Mouse (Mus musculus) layer of hippocampus, adult 9-11 months (tissue): ENCODE measurements around the gene Slc6a6.

Source experiments
- DNase-seq: peaks from one replicate; pipeline ENCODE4 v3.0.0; 2022

The Slc6a6 gene

DNA sequence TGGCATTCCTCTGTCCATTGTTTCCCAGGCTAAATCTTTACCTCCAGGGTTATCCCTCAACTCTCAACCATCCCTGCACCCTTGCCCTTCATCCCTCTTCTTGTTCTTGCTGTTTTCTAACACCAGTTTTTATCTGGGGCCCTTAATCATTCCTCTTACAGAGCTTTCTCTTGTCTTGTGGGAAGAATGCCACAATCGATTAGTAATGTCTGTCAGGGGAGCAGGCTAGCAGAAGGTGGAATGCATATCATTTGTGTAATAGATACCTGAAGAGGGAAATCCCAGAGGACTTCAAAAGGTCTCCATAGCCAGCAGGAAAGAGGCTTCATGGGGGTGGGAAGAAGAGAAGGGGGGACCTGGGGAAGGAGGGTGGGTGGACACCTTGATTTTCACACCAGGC is 20.6 kb downstream of the Slc6a6 start:
- no peak for DNase-seq

DNA sequence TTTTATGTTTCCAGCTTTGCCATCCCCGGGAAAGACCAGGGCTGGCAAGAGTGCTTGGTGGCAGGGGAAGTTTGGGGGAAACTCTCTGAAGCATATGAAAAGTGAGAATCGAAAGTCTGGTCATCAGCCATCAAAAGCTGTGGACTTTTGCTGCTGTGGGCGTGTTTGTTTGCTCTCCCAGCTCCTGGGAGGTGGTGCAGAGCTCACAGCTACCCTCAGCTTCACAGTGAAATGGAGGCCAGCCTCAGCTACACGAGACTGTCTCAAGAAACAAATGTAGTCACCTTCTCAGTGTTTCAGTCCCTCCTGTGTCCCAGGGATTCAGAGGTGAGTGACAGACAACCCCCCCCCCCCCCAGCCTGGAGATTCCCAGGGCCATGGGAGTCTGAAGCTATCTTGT is 21.8 kb downstream of the Slc6a6 start:
- no peak for DNase-seq

DNA sequence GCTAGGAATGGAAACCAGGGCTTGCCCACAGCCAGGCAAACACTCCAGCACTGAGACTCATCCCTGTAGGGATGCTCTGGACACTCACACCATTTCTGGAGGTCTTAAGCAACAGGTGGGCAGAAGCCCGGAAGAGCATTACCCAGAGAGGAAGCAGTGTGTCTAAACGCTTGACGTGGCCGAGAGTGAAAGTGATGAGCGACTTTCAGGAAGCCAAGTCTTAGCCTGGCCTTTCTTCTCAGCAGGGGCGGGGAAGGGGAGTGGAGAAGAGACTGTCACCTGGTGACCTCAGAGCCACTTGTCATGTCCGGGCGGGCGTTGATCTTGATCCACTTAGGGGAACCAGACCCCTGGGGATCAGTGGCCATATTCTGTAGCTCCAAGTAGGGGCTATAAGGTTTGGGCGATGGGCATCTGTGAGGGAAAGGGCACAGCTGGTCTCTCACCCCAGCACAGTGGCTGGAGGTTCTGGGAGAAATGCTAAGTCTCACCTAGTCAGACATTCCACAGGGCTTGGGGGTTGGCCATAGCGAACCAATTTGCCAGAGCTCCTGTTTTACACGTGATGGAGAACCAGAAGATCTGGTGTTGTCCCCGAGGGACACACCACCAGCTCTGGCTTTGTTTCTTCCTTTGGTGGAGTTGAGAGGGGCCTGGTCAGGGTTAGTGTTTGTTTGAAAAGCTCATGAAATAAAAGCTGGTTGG is 22.4 kb downstream of the Slc6a6 start:
- DNase-seq = no peak

DNA sequence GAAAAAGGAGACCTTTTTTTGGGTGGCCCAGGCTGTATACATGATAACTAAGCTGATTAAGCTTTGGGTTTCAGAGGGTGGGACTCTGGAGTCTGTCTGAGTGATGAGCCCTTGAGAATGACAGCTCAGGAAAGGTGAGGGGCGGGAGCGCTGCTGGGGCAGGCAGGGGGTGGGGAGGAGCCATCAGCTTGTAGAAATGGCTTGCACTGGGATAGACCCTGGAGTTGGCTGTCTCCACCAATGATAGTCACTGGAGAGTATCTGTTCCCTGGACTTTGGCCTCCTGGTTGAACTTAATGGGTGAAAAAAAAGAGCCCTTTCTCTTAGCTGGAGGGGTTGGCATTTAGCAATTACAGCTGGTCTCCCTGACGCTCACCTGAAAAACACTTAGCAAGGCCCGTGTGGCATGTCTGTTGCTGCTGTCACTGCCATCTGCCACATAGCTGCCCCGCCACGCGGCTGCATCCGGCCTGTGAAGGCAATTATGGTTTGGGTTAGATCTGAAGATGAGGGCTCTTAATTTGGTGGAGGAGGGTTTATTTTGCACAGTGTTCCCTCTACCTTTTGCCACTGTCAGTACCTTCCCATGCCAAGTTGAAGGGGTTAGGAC is 23.5 kb downstream of the Slc6a6 start:
- DNase-seq = no peak

DNA sequence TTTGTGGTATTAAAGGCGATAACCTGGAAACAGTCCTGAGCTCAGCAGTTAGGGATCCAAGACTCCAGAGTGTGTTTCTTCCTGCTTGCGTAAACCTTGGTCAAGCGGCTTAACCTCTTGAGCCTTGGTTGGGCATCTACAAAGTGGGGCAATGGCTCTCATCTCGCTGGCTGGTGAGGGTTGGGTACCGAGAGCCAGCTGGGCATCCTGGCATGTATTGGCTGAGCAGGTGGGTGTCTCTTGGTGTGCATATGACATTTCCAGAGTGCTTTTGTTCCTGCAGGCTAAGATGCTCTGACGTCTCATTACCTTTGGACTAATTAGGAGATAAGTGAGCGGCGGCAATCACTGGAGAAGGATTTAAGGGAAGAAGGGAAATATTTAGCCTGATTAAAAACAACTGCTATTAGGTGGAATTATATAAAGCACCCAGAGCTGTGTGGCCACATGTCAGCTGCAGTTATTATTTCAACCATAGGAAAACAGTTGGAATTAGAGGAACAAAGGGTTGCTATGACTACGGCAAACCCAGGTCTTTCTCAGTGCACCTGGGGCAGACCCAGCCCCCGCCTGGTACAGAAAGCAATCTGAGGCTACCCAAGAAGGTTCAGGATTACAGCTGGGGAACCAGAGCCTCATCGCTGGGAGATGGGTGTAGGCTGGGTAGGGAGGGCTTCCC is 24.2 kb downstream of the Slc6a6 start:
- no peak for DNase-seq

DNA sequence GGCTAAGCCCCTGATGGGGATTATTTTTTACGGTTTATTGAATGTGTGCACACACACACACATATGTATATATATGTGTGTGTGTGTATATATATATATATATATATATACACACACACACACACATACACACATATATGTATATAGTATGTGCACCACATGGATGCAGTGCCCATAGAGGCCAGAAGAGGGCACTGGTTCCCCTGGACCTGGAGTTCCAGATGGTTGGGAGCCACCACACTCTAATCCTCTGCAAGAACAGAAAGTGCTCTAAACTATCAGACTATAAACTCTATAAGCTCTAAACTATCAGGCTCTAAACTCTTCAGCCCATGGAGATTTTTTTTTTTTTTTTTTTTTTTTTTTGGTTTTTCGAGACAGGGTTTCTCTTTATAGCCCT is 25.1 kb downstream of the Slc6a6 start:
- no peak for DNase-seq

DNA sequence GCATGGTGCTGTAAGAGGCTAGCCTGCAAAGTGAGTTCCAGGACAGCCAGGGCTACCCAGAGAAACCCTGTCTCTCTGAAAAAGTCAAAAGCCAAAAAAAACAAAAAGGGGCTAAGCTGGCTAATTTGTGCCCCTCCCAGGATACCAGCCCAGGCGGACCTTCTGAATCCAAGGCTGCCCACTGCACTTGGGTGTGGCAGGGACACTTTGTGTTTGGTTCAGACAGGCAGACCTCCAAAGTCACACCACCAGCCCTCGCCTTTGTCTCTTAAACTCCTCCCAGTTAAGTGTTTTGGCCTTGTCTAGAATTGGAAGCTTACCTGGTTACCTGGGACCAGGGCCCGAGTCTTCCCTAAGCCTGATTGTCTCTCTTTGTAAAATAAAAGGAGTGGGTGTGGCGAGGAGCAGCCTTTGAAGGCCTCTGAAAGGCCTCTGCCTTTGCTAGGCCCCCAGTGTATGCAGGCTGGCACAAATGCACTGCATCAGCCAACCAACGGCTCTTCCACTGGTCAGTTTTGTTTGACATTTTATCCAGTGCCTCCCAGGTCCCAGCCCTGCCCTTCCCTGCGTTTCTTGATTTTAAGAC is 26.6 kb downstream of the Slc6a6 start:
- no peak for DNase-seq

DNA sequence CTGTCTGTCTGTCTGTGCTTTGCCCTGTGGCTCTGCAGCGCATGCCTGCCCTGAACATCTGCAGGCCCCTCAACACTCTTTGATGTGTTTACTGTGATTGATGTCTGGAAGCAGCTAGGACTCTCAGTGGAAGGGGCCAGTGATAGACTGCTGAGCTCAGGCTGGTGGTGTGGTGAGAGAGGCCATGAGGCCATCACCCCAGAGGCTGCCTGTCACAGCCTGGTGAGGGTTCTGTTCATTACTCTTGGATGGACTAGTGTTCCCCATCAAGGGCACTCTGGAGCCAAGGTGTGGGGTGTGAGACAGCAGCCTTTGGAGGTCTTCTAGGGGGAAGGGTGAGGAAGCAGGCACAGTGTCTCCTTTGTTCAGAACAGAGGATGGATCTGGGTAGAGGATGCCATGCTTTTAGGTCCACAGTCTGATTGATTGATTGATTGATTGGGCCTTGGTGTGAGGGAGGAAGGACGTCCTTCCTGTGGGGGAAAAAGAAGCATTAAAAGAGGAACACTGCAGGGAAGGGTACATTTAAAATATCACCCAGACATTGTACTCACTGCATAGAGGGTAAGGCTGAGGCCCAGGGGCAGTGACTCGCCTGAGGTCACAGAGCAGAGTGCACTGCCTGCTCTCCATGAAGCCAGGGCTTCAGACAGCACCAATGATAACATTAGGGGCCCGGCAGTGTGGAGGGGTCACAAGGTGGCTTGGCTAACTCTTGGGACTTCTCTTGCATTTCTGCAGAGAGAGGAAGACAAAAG is 28.4 kb downstream of the Slc6a6 start:
- no peak for DNase-seq

DNA sequence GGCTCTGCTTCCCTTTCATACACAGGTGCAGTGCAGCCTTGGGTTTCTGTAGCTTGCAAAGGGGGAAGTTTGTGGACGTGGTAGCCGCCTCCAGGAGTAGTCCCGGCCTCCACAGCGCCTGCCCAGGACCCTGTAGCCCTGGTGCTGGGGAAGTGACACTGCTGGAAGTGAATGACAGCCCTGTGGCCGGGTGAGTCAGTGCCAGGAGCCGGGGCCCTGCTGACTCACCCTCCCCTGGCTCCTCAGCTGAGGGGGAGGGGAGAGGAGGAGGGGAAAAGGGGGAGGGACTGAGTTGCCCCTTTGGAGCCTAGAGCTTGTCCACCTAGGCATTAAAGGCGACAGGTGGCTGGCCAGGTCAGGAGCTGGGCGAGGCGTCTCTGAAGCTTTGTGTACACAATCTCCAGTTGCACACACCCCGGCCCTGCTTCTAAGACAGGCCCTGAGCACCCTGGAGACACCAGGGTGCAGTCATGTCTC is 29.0 kb downstream of the Slc6a6 start:
- peak; percentile 90 for DNase-seq

DNA sequence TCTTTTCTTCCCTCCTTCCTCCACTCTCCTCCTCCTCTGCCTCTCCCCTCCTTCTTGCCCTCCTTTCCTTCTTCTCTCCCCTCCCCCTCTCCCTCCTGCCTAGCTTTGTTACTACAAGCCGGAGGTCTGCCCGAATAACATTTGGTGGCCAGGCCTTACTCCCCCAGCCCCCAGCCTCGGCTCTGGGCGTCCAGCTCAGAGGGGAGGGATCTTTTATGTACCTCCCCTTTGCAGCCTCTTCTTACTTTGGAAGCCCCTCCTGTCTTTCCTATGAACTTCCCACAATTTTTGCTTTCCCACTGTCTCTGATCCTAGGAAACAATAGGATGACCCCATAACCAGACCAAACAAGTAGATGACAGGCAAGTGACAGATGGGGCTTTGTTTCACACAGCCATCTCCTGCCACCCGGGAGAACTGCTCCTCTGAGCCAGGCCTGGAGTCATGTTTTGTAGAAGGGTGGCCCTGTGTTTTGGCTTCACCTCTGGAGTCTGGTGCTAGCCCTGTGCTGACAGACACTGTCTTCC is 29.6 kb downstream of the Slc6a6 start:
- DNase-seq = no peak

DNA sequence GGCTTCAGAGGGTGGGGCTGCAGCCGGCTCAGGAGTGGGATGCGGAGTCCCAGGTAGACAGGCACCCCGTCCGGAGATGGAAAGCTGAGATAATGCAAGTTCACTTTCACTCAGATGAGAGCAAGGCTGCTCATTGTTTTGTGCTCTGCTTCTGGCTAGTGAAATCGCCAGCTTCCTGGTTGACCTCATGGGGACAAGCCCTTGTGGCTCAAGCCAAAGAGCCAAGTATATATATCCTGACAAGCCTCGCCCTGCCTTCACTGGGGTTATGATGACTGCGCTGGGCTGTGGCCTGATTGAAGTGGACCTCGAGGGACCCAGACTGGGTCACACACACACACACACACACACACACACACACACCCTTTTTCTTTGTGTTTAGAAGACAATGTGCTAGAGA is 31.2 kb downstream of the Slc6a6 start:
- no peak for DNase-seq

DNA sequence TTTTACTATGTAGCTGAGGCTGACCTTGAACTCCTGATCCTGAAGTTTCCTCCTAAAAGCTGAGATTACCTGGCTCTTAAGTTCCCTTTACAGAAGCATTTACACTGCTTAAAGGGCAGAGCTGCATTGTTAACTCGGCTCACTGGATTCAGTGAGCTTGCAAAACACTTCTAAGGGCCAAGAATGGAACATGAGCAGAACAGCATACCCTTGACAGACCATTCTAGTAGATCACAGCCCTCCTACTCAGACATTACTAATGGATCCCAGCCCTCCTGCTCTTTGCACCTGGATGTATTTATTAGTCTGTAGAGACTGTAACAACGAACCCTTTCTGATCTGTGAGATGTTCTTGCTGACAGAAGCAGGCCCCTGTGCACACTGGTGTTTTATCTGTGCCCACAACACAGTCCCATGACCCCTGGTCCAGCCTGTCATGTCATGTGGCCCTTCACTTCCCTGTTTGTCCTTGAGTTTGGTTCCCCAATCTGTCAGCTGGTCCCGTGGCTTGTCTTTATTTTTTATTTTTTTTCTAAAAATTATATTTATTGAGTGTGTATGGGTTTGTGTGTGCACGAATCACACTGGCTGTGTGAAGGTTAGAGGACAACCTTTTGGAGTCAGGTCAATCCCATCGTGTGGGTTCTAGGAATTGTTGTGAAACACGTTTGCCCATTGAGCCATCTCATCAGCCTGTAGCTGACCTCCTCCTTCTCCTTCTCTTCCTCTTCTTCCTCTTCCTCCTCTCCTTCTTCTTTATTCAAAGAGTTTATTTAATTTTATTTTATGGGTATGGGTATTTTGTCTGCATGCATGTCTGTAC is 32.3 kb downstream of the Slc6a6 start:
- DNase-seq = peak; percentile 65

DNA sequence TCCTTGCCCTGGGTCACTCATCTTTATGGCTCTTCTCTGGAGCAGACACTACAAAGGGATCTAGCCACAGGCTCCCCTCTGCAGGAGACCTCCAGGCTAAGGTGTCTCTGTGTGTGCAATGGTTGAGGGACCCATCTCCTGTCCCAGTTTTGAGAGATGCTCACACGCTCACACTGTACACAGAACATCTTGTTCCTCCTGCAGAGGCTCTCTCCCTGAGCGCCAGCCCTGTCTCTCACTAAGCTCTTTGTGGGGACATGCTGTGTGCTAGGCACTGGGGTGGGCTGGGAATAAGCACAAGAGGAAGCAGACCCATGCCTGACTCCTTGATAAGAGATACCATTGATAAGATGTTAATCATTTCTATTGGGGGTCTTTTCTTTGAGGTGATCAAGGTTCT is 34.2 kb downstream of the Slc6a6 start:
- no peak for DNase-seq

DNA sequence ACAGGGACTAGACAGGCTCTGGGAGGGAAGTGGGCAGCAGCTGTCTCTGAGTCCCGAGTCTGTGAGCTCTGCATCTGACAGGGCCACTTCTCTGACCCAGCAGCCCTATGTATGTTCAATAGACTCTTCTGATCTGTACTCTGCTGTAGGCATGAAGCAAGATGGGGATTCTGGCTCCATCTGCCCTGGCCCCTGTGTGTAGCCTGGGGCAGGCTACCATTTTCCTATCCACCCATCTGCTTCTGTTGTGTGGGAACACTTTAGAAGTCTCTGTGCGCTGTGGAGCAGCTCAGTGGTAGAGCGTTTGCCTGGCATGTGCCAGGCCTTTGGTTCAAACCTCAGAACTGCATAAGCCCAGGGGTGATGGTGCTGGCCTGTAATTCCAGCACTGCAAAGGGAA is 34.8 kb downstream of the Slc6a6 start:
- DNase-seq = peak; percentile 47

DNA sequence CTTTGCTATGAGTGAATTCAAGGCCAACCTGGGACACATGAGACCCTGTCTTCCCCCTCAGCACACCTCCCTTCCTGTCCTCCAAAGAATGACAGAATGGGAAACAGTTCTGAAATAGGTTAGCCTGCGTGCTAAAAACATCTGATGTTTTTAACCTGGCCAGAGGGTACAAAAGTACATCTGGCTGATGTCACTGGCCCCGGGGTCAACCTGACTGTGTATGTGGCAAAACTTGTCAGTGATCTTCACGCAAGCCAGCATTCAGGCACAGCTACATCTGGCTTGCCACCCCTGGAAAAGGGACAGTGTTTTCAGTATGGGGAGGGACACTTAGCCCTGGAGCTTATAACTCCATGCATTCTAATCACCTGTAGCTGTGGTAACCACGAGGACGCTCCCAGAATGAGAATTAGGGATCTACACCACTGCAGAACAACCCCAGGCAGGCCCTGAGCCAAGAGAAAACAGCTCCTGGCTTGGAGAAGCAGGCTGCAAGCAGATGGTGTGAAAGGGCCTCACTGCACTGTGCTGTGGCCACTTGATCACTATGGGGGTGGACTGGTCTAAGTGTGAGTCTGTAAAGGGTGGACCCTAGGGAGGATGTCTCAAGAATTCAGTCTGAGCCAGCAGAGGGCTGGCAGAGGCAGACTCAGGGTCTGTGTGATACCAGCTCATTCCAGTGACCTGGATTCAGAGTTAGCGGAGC is 35.3 kb downstream of the Slc6a6 start:
- DNase-seq = peak; percentile 75

DNA sequence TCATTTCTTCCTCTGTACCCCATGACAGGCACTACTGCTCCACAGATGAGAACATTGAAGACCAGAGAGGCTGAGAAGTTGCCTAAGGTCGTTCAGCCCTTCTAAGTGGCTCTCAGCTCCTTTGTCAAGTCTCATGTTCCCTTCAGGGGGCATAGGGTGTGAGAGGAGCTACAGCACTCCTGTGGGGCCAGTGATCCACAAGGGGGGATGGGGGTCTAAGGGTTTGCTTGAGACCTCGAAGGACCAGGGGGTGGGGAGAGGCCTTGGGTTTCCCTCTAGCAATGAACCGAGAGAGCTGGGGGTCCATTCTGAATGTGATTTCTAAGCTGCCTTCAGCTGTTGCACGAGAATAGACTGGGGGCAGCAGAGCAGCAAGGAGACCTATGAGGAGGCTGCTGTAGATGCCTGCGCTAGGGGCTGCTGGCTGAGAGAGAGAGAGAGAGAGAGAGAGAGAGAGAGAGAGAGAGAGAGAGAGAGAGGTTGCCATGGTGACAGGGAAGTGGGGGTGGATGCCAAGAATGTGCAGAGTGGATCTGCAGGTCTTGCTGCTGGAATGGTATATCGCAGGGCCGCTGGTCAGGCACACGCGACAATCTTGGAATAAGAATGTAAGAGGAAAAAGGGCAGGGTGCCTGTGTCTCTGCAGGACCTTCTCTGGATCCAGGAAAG is 36.1 kb downstream of the Slc6a6 start:
- no peak for DNase-seq

DNA sequence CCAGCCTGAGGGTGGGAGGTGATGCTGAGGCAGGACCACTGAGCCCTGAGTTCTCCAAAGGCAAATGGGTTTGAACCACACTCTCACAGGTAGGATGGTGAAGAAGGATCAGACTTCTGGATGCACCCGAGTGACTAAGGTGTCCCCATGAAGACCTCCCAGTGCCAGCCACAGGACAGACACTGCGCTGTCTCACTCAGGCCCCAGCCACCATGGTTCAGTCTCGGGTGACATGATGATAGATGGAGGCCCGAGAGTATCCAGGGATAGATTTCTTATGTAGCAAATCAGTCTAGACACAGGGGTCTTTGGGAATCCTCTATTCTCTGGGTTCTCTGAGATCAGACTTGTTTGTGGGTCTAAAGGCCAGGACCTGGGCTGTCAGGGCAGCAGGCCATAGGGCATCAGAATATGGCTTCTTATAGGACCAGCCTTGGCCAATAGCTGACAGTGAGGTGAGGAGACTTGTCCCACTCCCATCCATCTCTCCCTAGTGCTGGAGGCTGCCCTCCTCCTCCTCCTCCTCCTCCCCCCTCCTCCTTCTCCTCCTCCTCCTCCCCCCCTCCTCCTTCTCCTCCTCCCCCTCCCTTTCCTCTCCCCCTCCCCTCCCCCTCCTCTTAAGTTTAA is 36.8 kb downstream of the Slc6a6 start:
- no peak for DNase-seq

DNA sequence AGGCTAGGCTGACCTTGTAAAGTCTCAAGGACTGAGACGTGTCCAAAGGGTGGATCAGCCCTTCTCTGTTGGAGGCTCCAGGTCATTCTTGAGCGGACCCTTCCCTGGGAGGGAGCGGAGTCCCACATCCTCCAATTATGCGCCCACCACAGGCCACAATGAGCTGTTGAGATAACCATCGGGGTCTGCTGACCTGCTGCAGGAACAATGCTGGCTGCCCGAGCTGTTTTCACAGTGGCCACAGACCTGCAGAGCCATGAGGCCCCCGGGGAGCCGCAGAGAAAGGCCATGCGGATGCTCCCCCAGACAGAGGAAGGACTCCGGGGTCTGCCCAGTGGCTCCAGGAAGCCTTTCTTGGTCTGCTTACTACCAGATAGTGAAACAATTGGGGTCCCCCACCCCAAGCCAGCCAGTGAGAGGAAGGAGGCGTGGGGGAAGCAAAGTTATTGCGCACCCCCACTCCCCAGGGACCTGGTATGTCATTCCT is 37.4 kb downstream of the Slc6a6 start:
- no peak for DNase-seq

DNA sequence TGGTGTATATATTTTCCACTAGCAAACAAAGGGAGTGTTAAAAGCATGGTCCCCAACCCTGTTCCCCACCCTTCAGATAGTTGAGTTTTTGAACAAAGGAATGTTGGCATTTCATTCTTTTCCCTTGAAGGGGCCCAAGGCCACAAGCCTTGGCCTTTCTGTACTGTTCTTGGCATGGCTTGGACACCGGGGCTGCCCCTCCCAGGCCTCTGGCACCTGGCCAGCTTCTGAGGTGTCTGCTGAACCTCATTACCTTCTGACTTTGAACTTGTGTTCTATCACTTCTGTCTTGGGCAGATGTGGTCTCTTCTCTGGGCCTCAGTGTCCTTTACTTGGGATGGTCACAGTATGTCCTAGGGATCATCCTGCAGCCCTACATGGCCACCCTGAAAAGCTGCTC is 43.5 kb downstream of the Slc6a6 start:
- DNase-seq = no peak
